Mouse (Mus musculus) cerebellum, adult (tissue): Measurements from ENCODE around the gene Lamtor2.

Experiments used
- ATAC-seq: cut with Nextera tagmentation; 2 replicates; pipeline ENCODE4 v1.9.2; 2017; ENCODE audit warnings: mild to moderate bottlenecking, moderate library complexity, mixed read lengths; ENCODE audit not compliant: insufficient number of reproducible peaks, low FRiP score, low TSS enrichment

Gene Lamtor2

DNA sequence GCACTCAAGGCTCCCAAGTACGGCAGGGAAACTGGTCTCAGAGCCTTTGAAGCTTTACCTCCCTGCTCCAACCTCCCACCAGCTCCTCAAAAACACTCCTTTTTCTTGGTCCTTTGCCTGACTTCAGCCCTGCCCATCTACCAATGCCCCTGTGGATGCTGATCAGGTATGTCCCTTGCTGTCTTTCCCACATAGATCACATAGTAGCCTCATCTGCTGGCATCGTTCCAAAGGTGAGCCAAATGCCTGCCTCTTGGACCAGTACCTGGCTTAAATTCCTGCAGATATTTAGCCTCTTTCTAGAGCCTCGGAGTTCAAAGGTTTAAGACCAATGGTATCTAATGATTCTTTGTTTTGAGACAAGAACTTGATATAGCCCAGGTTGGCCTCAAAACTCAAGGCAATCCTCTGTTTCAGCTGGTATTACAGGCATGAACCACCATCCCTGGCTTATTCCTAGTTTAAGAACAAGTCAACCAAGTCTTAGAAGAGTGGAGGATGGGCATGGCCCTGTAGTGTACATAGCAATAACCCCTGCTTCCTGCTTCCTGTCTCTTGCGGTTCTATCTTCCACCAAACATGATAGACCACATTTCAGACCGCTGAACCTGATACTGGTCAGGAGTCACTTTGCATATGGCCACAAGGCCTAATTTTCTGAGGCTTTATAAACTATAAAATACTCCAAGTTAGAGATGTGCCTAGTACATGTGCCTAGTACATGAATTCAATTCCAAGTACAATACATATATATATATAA, 9.0 kb downstream of the Lamtor2 start:
- ATAC-seq = no peak

- ATAC-seq = no peak
Measured at GRCm38 (mm10) chr3:88543174-88543573, 9.7 kb downstream of the Lamtor2 start.

- ATAC-seq = no peak
Measured at GRCm38 (mm10) chr3:88542486-88542885, 10.4 kb downstream of the Lamtor2 start.

DNA sequence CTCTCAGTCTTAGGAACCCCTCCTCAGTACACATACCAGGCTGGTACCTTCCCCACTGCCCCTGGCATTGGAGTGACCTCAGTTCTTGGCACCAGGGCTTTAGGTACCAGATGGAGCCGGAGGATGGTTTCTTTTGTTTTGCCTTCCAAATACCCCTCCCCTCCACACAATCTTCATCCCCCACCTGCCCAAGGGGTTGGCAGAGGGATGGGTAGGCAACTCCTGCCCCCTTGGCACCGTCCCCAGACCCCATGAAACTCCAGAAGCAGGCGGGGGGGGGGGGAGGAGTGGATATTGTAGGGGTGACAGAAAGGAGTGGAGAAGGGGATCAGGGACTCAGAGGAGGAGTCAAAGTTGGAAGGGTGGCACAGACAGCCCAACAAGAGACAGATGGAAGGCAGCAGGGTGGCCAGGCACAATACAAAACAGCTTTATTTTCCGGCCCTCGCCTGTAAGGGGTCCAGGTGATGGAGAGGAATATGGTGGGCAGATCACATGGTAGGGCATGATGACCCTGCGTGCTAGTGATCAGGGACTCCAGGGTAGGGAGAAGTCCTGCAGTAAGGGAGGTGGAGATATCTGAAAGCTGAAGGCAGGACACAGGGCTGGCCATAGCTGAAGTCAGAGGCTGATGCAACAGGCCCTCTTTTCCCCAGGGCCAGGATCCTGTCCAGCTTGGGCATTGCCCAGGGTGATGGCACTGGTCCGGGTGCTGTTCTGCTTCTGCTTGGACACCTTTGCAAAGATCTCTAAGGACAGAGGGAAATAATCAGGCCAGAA, 11.1 kb downstream of the Lamtor2 start:
- ATAC-seq = peak; percentile 56; the same call in 1 of the 2 replicates

GRCm38 (mm10) chr3:88540085-88540484, 12.8 kb downstream of the Lamtor2 start:
- ATAC-seq = no peak

GRCm38 (mm10) chr3:88539397-88539796, 13.5 kb downstream of the Lamtor2 start:
- ATAC-seq = no peak

- no peak for ATAC-seq
Measured at GRCm38 (mm10) chr3:88538271-88539145, 14.4 kb downstream of the Lamtor2 start.

DNA sequence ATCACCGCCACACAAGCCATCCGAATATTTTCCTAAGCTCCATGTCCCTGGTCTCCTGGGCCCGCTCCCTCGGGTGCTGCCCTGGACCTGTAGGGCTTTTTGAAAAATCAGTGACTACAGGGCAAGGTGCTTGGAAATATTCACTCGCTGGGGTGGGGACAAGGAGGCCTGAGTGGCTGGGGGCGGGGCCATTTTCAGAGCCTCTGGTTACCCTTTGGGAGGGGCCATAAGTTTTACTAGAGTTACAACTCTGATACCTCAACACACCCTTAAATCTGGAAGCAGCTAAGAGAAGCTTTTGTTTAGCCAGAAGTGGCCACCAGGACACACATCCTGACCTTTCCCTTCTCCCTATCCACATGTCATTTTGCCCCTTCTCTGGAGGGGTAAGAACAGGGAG, 15.7 kb downstream of the Lamtor2 start:
- no peak for ATAC-seq

GRCm38 (mm10) chr3:88536103-88536930, 16.6 kb downstream of the Lamtor2 start:
- peak; percentile 67; the same call in 1 of the 2 replicates for ATAC-seq

DNA sequence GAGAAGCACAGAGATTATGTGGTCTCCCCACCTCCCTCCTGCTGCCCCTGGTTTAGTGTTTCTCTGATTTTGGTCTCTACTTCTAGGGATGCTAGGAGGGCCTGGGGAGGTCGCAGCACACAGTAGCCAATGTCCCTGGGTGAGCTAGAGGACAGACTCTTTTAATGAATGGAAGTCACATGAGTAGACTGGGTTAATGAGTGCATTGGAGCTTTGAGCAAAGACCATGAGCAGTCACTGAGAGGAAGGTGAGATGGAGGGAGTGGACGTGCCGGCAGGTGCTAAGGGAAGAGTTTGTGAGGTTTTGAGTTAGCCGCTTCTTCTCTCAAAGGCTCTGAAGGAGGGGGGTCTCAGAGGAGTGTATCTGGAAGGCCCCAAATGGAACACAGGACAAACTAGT, 17.3 kb downstream of the Lamtor2 start:
- ATAC-seq = no peak

- no peak for ATAC-seq
Measured at GRCm38 (mm10) chr3:88535005-88535404, 17.9 kb downstream of the Lamtor2 start.

DNA sequence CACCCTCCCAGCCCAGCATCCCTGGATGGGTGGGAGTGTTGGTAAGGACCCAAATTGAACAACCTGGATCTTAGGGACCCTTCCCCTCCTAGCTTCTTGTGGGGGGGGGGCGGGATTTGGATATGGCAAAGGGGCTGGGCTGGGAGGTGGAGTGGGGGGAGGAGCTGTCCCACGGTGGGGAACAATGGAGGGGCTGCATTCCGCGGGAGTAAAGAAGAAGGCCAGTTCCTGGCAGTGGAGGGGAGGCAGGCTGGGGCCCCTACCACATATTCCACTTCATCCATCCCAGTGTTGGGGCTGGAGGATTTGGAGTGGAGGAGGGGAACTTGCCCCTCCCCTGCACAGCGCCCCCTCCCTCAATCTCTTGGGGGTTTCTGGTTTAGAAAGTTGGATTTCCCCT, 19.2 kb downstream of the Lamtor2 start:
- no peak for ATAC-seq

DNA sequence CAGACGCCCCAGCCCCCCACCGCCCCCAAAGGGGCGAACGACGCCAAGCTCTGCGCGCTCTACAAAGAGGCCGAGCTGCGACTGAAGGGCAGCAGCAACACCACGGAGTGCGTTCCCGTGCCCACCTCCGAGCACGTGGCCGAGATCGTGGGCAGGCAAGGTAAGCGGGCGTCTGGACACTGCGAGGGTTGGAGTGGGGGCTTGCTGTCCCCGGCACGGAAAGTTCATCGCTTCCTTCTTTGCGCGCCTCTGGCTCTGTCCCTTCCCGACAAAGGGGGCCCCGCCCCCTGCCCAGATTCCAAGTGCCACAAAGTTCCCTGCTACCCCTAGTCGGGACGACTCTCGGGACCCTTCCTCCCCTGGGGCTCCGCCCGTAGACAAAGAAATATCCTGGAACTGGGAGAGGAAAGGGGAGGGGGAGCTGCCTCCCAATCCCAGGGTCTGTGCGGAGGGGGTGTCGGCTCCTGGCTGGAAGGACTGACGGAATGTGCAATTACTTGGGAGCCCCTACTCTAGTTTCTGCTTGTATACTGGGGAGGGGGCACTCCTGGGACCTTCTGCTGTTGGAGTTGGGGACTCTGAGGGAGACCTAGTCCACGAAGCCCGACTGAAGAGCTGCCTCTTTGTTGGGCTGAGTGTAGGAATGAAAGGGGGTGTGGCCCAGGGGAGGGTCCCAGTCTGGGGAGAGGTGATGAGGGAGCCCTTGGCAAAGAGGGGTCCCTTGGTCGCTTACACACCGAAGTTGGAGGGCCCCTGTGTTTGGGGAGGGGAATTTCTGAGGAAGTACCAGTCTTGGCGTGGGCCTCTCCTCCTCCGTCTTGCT, 20.0 kb downstream of the Lamtor2 start:
- no peak for ATAC-seq

- ATAC-seq = no peak
Measured at GRCm38 (mm10) chr3:88532299-88532674, 20.6 kb downstream of the Lamtor2 start, which contains the start of gene Mex3a. Gene Mex3a, plus strand, starts transcription at chr3:88532395.

DNA sequence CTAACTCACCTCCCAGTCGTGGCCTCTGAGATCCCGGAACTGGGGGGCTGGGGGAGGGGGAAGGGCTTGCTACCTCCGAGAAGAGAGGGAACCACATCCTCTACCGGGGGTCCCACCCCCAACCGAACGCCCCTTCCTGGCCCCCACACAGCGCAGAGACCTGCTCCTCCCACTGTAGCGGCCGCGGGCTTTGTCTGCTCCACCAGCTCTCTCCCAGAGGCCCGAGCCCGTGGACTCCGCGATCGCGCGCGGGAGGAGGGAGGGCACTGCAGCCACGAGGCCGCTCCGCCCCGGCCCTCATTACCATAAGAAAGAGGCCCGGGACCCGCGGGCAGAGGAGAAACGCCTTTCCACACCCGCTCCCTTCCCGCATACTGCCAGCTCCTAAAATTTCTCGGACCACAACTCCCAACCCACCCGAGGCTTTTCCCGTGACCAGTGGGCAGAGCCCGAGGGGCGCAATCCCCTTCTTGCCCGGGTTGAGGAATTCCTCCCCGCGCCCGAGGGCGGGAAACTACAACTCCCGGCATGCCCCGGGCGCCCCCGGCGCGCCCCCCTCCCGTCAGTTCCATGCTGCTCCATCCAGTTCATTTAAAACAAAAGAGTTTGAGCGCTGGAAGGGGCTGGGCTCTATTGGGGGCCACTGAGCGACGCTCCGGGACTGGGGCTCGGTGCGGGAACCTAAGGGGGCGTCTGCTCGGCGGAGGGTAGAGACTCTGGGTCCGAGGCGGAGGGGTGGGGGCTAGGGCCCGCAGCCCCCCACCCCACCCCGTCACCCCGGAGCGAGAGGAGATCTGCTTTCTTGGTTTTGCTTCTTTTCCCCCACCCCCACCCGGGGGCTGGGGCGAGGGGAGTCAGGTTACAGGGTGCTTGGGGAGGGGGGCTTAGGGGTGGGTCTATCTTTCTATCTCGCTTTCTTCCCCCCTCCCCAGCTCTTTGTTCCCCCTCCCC, 21.3 kb downstream of the Lamtor2 start:
- peak; percentile 49; the same call in 1 of the 2 replicates for ATAC-seq

GRCm38 (mm10) chr3:88530082-88530864, 22.6 kb downstream of the Lamtor2 start:
- no peak for ATAC-seq
